12 mouse cellular contexts compared by ENCODE assay signal in the genomic region with DNA sequence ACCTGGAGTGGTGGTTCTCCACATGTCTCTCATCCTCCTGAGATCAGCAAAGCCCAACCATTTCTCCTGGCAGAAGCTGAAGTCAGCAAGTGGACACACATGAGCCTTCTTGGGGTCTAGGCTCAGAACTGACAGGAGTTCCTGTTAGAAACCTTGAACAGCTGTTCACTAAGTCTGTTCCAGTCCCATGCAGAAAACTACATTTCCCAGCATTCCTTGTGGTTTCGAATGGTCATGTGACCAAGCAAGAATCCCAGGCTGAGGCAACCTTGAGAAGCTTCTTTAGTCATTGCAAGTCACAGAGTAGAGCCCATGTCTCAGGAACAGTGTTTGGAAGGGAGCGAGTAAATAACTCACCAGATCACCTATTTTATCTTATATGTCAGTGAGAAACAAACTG.
DNase-seq lines count a peak whose midpoint lies in the region; ATAC-seq and TF ChIP-seq lines count a peak whose summit lies in the region.
"Had no signal": no experiment of that assay in that cellular context is flagged by ENCODE, and none has a peak within 500 bp of the region (broad histone marks: within the 10 kb centered on the region; RNA-seq: fewer than 3 reads in every experiment).

No protein-coding gene starts in this region.

- no peak for TF ChIP-seq CTCF in kidney, postnatal 0 days (IDR thresholded peaks at IDR 0.05; ENCODE audit: low read depth)
- TF ChIP-seq CTCF in kidney, adult 2 months (conservative IDR thresholded peaks at IDR 0.05; ENCODE audit: insufficient read depth, insufficient read length, low read depth, low read length), result no peak

- no peaks in the 10 kb centered on the region for H3K9me3 ChIP-seq in kidney, postnatal 0 days (replicated peaks; ENCODE audit: low read length)

- H3K36me3 ChIP-seq in kidney, postnatal 0 days (ENCODE audit: insufficient read depth, low read length), result no peaks in the 10 kb centered on the region
- H3K36me3 ChIP-seq in kidney, adult 2 months (ENCODE audit: control insufficient read depth, insufficient read depth, low read length), result no peaks in the 10 kb centered on the region

- H3K4me3 ChIP-seq in kidney, postnatal 0 days (replicated peaks; ENCODE audit: low read depth, low read length), result no peak overlapping the region
- no peak overlapping the region for H3K4me3 ChIP-seq in kidney, adult 2 months (ENCODE audit: insufficient read depth, low read depth, low read length)
- H3K4me3 ChIP-seq: erythroblast, embryonic 14.5 days had no signal

- H3K27ac ChIP-seq in kidney, postnatal 0 days, result no peak overlapping the region
- no peak overlapping the region for H3K27ac ChIP-seq in kidney, adult 2 months (ENCODE audit: insufficient read depth, low read depth, low read length)

- peak; percentile 18 for DNase-seq in kidney, postnatal 0 days (ENCODE audit: low spot score)
- no peak for DNase-seq in kidney, adult 9 months
- DNase-seq in MN1 (ENCODE audit: low spot score), result peak; percentile 23
- DNase-seq in c-Kit-positive CD71-positive TER-119-positive erythroid progenitor cells, embryonic 14.5 days (ENCODE audit: low spot score), result peak; percentile 0
- no peak for DNase-seq in ovary, postnatal 14 days (ENCODE audit: low spot score)
- no peak for DNase-seq in kidney, adult 2 months
- DNase-seq: cerebellum, adult 11-12 months; liver; thymus, postnatal 4 days had no signal

- no peak for TF ChIP-seq POLR2A in kidney, adult 2 months (IDR thresholded peaks at IDR 0.05; ENCODE audit: low read depth, low read length)

- no peak overlapping the region for H3K9ac ChIP-seq in kidney, postnatal 0 days (ENCODE audit: low read depth, low read length)

- no peaks in the 10 kb centered on the region for H3K27me3 ChIP-seq in kidney, postnatal 0 days (ENCODE audit: insufficient read depth, low read length)
- no peaks in the 10 kb centered on the region for H3K27me3 ChIP-seq in kidney, adult 2 months (replicated peaks; ENCODE audit: control insufficient read depth, insufficient read depth, low read length)

- no peak for ATAC-seq in kidney, postnatal 0 days (replicated peaks; ENCODE audit: low FRiP score, low read depth)
- ATAC-seq in megakaryocyte progenitor cell, adult 5-6 weeks (replicated peaks; ENCODE audit: poor library complexity), result peak; percentile 29; the same call in 1 of the 2 replicates
- no peak for ATAC-seq in monocyte, adult 5-6 weeks (replicated peaks; ENCODE audit: insufficient number of reproducible peaks, low FRiP score, low TSS enrichment, poor library complexity, severe bottlenecking)

- no peak overlapping the region for H3K4me2 ChIP-seq in kidney, postnatal 0 days (ENCODE audit: low read length)

- WGBS in kidney, postnatal 0 days, result 63% methylated on average over 2 of the region's 2 CpGs
- WGBS in kidney, adult 2 months, result 71% methylated on average over 2 of the region's 2 CpGs

- H3K4me1 ChIP-seq in kidney, postnatal 0 days (replicated peaks; ENCODE audit: insufficient read depth, low read length), result no peaks in the 10 kb centered on the region
- H3K4me1 ChIP-seq in kidney, adult 2 months (ENCODE audit: control insufficient read depth, insufficient read depth, low read length), result peaks cover 6% of the 10 kb centered on the region; the same call in 1 of the 2 replicates

Comparison
In these comparisons a context has a peak if more than half of its experiments do, and no peak if none do; other contexts are left out.
1. DNase-seq: peak in kidney, postnatal 0 days (single experiment), MN1 (single experiment) and c-Kit-positive CD71-positive TER-119-positive erythroid progenitor cells, embryonic 14.5 days (single experiment); none in kidney, adult 9 months (single experiment), ovary, postnatal 14 days (single experiment) and kidney, adult 2 months (single experiment).